Mouse (Mus musculus): Measurements from ENCODE around the gene Cops7b.

Cops7b gene

DNA sequence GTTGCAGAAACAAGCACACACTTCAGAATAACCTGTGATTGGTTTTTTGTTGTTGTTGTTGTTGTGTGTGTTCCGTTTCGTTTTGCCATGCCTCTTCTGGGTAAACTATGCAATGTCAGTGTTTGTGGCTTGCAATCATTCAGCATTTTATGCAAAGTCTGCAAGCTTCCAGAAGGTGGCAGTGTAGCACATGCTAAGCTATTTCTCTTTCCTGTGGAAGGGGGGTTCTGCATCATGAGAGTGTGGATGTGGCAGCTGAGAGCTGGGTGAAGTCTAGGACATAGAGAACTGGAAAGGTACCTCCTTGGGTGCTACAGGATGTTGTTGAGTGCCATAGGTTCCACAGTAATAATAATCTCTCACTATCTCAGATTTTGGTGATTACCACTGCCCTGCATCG is 15.8 kb downstream of the Cops7b start:
- peak; percentile 66 for DNase-seq (ENCODE audit: low spot score)

DNA sequence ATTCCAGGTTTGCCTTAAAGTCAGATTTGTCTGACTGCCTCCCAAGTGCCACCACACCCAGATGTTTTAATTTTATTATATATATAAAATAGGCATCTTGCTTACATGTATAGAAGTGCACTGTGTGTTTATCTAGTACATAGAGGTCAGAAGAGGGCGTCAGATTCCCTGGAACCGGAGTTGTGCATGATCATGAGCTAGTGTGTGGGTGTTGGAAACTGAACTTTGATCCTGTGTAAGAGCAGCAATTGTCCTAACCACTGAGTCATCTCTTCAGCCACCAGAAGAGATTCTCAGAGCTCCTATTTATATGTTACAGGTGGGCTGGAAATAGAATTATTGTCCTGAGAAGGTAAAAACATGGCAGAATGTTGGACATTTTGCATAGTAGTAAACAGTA is 17.4 kb downstream of the Cops7b start:
- DNase-seq (ENCODE audit: low spot score) = no peak

DNA sequence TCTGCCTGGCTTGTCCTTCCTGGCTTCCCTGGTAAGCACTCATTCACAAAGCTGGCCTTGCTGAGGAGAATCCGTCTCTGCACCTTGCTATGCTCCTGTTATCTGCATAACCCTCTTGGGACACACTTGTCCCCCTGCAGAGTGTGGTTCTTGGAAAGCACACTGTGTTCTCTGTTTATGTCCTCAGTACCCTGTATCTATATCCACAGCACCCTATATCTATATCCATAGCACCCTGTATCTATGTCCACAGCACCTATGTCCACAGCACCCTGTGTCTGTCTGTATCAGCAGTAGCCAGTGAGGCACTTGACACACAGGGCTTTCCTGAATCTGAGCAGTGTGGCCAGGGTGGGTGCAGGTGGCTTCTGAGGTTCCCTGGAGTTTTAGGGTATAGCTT is 28.2 kb downstream of the Cops7b start:
- no peak for DNase-seq (ENCODE audit: low spot score)

DNA sequence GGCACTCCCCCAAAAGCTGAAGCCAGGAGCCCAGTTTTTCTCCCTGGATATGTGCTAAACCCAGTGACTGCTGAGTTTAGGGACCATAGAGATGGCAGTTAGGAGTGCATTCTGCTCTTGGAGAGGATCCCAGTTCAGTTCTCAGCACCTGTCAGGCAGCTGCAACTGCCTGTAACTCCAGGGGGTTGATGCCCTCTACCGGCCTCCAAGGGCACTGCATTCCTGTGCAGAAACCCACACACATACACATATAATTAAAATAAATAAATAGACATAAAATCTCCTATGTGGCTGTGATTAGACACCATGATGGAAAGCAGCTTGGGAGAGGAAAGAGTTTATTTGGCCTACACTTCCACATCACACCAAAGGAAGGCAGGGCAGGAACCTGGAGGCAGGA is 29.4 kb downstream of the Cops7b start:
- no peak for DNase-seq (ENCODE audit: low spot score)

DNA sequence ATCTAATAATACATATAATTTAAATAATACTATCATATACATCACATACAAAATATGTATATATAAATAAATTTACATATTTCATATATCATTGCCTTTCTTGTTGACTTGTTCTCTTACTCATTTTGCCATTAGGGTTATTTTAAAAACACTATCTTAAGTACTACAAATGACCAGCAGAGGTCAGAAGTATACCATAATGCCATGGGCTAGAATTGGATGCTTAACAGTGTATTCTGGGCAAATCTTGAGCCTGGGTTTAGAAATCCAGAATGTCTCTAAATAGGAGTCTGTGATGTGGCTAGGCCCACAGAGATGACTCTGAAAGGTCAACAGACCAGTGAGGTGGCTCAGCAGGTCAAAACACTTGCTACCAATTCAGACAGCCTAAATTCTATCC is 31.6 kb downstream of the Cops7b start:
- peak; percentile 39 for DNase-seq (ENCODE audit: low spot score)

DNA sequence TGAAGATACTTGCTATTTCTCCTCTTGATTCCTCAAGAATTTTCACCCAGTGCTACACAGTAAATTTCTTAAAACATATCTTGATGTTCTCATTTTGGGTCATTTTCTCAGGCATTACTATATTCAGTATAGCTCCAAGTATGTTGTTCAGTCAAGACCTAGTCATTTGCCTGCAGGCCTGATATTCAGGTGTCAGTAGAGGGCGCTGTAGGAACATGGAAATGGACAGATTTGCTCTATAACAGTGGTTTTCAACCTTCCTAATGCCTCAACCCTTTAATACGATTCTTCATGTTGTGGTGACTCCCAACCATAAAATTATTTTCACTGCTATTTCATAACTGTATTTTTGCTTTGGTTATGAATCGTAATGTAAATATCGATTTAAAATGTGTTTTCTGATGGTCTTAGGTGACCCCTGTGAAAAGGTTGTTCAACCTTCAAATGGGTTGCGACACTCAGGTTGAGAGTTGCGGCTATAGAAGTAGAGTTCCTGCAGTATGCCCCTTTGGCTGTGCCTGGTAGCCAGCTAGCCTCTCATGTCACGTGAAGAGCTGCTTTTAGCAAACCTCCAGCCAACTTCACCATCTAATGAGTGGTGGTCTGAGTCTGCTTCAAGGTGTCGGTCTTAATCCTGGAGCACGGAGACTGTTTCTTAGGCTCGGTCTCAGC is 35.9 kb downstream of the Cops7b start:
- peak; percentile 90 for DNase-seq (ENCODE audit: low spot score)

DNA sequence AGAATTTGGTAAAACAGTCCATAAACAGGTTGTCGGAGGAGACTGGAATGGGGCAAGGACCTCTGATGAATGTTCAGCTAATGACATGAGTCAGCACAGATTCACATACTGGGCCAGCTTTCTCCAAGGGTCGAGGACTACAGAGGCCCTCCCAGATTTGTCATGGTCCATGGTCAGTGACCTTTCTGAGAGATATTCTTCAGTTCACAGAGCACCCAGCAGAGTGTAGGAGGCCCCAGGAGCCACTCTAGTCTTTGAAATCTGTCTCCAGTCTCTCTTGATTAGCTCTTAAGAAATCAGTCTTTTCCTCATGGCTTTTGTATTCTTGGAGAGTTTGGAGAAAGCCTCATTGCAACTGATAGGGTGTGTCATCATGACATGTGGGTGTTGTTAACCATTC is 39.6 kb downstream of the Cops7b start:
- no peak for DNase-seq (ENCODE audit: low spot score)

DNA sequence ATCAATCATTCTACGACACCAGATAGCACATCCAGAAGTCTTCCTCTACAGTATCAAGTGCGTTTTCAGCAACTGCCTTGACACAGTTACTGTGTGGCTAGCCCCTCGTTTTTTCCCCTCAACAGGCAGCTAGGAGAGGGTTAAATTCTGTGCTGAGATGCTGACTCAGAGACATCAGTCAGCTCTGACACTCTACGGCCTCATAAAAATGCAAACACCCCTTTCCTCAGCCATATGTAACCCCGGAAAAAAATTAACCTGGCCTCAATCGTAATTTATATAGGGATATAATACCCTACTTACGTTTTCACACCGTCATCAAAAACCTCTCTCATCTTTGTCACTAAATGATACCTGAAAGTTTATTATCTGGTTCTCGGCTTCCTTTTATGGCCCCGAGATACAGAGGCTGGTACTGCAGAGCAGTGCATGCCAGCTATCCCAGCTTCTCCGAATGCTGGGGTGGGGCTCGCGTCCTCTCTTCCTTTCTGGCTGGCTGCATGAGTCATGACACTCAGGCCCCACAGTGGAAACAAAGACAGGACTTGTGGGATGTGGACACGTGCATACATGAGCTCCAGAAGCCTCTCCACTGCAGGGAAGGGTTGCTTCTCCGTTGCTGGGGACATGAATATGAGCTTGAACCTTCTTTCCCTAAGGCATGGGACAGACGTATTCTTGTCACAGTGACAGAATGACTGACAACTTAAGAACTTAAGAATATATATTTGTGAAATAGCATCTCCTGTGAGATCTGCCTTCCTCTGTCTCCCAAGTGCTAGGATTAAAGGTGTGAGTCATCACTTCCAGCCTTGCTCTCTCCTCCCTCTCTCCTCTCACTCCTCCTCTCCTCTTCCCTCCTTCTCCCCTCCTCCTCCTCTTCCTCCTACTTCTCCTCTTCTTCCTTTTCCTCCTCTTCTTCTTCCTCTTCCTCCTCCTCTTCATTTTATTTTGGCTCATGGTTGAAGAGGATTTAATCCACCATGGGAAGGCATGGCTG is 40.6 kb downstream of the Cops7b start:
- DNase-seq (ENCODE audit: low spot score) = no peak

DNA sequence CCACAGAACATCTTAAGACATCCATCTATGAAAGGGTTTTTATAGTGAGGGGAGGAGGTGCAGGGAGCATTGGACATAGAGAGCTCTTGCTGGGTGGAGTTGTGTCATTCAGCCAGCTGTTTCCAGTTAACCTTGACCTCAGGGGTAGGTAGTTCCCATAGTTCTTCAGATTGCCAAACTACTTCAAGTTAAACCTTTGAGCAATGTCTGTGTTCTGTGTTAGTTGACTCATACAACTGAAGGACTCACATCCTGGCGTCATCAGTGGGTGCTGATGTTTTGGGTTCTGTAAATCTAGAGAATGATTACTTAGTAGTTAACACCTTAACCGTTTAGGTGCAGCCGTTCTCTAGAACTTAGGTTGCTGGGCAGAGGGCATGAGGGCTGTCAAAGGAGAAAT is 45.6 kb downstream of the Cops7b start:
- peak; percentile 33 for DNase-seq (ENCODE audit: low spot score)

DNA sequence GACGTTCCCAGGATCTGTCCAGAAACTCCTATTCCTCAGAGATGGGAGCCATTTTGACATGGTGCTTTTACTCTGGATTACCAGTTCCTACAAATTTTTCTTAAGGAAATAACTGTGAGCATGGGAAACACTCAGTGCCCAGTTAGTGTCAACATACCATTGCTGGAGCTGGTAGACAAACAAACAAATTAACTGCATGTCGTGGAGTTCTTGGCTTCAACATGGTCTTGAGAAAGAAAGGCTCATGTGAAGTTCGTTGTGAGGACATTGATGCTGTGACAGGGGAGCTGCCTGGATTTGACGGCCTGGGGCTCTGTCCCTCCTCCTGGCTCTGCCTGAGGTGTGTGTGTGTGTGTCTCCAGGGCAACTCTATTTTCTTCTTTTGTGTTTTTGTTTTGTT is 47.2 kb downstream of the Cops7b start:
- DNase-seq (ENCODE audit: low spot score) = no peak

DNA sequence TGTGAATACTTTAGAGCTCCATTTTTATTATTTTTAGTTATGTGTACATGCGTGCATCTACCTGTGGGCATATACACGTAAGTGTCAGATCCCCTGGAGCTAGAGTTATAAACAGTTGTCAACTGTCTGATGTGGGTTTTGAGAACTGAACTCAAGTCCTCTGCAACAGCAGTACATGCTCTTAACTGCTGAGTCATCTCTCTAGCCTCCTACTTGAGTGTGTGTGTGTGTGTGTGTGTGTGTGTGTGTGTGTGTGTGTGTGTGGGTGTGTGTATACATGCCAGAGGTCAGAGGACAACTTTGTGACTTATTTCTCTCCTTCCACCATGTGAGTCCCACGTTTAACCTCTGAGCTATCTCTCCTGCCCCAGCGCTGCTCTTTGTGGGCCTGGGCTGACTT is 47.8 kb downstream of the Cops7b start:
- no peak for DNase-seq (ENCODE audit: low spot score)

DNA sequence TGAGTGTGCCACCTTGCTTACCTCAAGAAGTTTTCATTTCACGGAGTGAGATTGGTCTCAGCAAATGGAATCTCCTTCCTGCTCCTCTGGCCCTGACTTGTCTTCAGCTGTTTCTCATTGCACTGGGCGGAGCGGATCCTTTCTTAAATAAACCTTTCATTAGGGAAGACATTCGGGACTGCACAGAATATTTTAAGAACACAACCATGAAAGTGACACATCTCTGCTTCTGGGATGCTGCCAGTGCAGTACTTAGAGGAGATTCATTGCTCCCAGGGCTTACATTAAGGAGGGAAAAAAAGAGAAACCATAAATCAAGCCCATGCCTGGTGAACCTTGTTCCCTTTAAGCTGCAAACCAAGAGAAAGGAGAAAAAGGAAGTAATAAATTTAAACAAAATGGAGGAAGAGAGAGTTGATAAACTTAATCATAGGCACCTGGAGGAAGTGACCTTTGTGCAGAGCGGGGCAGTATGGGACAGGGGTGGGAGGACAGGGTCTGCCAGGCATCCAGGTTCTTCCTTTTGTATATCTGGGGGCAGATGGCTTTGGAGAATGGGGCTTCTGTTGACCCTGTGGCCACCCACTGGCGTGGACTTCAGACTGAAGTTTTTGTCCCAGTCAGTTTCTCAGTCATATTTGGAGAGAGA is 50.2 kb downstream of the Cops7b start:
- DNase-seq (ENCODE audit: low spot score) = peak; percentile 23

DNA sequence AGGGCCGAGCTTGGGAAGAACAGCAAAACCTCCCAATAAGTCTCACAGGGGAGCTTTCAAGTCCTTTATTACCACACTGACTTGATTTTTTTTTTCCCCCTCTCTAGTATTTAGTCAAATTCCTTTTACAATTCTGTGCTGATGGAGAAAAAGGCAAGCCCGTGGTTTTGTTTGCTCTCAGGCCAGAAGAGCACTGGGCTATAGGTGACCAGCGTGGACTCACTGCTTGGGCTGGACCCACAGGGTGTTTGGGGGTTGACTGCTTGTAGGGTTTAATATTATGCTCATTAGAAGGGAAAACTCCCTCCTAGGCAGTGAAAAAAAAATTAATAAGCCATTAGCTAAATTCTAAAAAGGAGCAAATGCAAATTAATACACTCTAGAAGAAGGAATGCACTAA is 50.7 kb downstream of the Cops7b start:
- DNase-seq (ENCODE audit: low spot score) = no peak

DNA sequence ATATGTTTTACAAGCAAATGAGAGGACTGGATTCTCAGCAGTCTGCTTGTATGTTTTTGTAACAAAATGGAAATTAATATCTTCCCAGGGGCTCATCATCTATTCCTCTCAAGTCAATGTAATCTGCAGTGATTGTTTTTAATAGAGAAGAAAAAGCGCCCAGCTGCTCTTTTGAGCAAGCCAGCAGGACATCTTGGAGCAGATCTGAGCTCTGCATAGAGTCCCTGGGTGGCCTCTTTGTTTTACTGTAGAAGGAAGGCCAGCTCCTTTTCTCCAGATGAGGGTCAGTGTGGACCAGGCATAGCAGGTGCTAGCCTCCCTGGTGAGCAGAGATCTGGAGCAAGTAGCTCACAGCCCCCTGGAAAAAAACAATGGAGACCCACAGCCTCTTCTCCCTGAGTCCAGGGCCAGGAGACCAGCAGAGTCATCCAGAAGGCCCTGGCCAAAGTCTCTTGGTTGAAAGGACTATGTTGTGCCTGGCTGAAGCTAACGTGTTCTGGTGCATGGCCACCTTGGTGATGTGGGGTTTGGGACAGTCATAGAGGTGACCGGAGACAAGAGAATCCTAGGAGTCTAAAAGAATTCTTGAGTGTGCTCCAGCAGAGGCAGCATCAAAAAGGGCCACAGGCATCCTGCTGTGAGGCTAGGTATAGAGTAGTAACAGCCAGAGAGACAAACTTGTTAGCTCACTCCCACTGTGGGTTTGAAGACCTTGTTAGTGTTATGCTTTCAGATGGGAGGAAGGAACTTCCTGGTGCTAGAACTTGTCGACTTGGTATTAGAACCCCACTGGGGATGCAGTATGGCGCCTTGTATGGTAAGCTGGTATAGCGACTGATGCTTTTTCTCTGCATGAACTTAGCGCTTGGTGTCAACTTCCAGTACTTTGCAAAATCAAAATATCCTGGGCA is 51.4 kb downstream of the Cops7b start:
- no peak for DNase-seq (ENCODE audit: low spot score)

DNA sequence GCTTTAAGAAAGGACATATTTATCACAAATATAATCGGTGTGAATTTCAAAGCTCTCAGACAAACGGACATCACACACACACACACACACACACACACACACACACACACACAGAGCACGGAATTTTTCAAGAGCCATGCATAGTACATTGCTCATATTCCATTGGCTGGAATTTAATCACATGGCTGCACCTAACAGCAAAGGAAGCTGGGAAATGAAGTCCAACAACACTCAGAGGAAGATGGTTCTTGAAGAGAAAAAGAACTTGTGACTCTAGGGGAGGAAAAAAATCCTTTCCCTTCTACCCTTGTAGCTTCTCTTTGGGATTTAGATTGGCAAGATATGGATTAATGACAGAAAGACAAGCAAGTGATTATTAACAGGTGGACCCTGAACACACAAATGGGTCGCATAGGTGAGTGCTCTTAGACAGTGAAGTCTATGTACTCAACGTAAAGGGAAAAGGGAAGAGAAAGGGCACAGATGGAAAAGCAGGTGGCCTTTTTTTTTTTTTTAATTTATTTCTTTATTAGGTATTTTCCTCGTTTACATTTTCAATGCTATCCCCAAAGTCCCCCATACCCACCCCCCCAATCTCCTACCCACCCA is 52.2 kb downstream of the Cops7b start:
- DNase-seq (ENCODE audit: low spot score) = peak; percentile 63

DNA sequence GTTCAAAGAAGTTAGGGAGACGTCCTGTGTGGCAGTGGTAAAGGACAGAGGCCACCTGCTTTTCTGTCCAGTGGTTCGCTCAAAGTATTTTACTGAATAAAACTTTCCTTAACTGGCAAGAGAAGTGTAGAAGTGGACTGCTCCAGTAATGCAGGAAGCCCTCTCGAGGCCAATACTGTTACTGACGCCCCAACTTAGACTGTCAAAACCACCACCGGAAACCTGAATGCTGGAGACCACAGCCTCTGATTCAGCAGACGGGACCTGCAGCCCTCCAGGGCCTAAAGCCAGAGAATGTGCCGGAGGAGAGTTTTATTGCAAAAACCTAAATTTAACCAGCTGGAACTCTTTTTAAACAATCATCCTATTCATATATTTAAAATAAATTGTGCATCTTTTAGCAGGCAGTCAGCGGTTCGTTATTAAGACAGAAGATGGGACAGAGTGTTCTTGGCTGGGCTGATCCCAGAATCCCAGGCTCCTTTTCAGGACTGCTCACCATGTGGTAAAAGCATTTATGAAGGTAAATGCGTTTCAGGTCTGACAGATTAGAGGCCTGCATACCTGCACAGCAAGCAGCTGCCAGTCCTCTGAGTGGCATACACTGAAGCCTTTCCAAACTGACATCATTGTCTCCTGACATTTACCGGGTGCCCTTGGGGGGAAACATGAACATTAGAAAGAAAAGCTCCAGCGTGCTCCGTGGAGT is 60.6 kb downstream of the Cops7b start:
- DNase-seq (ENCODE audit: low spot score) = no peak

DNA sequence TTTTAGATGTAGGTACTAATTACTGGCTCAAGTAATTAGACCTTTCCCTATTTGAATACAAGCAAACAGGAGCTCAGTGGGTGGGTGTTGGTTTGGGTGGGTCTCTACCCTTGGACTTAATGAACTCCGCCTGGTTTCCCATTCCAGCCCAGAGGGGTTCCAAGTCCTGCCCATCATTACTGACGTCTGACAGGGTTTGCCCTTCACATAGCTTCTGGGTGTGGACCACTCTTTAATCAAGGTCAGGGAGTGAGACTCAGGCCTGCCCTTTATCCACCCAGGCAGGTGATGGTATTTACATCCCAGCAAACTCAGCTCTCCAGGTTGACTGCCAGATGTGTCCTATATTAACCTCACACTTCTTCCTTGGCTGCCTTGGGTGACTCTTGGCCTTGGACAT is 64.8 kb downstream of the Cops7b start:
- DNase-seq (ENCODE audit: low spot score) = no peak

DNA sequence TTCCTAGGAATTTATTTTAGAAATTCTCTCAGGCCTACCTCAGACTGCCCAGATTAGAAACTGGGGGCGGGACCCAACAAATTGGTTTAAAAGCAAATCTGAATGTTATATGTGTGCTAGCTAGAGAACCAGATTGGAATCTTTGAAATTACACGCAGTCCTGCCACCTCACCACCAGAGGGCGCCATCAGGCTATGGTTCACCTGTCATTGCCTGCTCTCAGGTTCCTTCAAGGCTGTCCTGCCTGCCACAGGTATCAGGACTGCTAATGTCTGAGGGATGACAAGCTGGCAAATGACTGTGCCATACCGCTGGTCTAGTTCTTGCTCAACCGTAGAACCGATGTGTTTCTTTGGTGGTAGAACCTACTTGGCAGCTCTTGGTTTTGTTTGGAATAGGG is 67.6 kb downstream of the Cops7b start:
- peak; percentile 80 for DNase-seq (ENCODE audit: low spot score)

DNA sequence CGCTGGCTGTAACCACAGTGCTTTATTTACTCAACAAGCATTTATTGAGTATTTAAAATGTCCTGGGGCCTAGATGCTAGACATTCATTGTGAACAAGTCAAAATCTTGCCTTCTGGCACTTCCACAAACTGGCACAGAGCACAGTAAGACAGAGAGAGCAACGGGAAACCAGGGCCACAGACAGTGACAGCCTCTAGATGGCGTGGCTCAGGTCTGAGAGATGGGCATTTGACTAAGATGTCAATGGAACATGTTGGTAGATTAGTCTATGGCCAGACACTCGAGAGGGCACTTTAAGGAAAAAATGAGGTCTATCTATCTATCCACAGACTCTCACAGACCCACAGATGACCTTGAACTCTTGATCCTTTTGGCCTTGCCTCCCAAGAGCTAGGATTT is 70.0 kb downstream of the Cops7b start:
- DNase-seq (ENCODE audit: low spot score) = no peak

DNA sequence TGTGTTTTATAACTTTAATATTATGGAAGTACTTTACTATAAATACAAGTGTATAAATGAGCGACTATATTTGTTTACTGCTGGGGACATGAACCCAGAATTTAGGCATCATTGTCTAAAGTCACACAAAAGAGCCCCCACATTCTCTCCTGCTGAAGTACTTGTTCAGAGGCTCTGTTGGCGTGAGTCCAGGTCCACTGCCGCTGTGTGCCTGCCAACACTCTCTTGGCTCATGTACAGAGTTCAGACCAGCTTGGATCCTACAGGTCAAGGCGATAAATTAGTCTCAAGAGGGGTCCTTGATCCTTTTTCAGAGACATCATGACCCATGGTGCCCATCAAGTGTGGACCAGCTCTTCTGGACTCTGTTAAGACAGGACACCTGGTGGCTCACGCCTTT is 74.4 kb downstream of the Cops7b start:
- no peak for DNase-seq (ENCODE audit: low spot score)
